Mouse (Mus musculus) right cerebral cortex, postnatal 4 days (tissue): Measurements from ENCODE around the gene Elf2.
"Not testable (repeated sequence)": the region's sequence is repeated elsewhere in the genome, so short reads cannot be mapped to it uniquely, and the experiment has no call there.

Experiments used
- DNase-seq: peaks from one replicate; pipeline ENCODE4 v3.0.0-alpha.2; 2022

Elf2 gene

DNA sequence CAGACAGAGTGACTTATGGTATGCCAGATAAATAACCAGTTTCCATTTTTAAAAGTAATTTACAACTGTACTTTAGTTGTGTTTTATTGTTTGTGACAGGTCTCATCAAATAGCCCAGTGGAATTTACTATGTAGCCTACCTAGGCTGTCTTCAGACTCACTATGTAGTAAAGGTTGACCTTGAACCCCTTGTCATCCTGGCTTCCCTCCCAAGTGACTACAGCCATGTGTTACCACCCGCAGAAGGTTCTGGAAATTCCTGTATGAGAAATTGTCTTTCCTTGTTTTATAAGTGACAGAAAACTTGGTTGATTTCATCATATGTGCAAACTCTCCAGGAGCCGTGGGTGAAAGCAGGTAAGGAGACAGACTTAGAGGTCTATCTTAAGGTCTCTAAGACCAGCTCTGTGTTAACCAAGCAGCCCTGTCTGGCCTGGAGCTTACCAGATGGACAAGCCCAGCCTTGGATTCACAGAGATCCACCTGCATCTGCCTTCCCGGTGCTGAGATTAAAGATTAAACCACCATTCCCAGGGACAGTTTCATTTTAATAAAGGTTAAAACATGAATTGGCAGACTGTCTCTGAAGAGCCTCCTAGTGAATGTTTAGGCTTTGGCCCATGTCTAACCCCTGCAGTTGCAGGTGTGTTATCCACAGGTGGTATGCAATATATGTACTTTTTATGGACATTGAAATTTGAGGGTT lies 108.1 kb downstream of the Elf2 start:
- DNase-seq, result no peak

DNA sequence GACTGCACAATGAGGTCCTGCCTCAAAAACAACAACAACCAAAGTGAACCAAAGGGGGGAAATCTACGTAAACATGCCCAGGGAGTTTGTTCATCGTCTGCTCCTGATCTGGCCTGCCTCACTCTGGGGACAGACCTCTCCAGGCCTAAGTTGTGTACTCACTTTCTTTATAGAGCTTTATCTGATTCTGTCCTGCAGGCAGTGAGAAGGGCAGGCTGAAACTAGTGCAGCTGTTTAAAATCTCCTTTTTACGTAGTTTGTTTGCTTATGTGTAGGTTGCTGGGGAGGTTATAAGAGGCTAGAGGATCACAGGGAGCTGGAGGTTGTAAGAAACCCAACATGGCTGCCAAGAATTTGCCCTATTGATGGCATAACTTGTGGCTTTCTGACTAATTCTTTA lies 109.0 kb downstream of the Elf2 start:
- DNase-seq, result no peak

DNA sequence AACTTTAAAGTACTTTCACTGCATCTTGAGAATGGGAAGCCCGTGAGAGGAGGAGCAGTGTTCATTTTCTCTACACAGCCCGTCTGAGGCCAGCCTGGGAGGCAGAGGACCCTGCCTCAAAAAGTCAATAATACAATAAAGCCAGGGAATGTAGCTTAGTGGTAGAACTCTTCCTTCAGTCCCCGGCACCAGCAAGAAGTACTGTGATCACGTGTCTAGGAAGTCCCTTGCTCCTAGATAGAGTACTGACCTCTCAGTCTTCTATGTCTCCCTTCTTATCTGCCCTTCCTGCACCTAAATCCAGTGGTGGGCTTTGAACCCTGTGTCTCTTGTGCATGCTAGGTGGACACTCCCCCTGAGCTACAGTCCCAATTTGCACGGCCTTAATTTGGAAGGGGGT lies 109.6 kb downstream of the Elf2 start:
- no peak for DNase-seq

DNA sequence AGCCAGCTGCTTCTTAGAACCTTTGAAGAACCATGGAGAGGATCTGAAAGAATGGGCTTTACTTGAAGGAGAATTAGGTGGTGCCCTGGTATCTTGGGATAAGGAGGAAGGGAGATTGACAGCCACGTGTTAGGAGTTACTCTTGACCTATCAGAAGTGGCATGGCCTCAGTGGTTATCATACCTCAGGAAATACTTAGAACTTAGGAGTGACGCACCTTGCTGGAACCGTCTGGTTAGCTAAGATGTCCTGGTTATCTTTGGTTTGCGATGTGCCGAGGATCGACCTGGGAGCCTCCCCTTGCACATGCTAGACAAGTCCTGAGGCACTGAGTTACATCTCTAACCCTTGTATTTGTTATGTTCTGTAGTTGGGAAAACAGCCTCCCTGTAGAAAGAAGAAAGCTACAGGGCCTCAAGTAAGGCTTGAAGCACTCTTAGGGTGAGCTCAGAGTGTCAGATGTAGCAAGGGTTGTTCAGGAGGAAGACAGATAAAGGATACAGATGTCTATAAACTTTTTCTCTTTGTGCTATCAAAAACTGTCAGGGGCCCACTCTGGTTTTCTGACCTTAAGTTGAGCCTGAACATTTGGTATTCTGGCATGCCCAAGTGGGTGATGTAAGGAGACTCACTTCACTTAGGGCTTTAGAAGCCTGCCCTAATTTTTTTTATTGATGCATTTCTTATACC lies 110.2 kb downstream of the Elf2 start:
- no peak for DNase-seq

DNA sequence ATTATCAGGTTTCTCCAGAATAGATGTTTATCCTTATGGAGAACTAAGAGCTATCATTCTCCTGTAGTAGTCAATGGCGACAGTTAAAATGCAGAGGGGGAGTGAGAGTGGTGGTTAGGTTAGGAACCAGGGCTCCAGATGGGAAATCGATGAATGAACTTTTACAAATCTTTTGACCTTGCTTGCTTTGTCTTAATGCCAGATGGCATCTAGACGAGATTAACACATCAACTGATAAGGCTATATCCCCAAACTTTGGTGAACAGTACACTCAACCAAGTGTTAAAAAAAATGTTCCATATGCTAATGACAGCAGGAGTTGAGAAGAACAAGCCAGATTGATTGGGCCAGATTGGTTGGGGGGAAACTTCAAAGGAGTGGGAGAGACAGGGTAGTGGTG lies 111.2 kb downstream of the Elf2 start:
- no peak for DNase-seq

DNA sequence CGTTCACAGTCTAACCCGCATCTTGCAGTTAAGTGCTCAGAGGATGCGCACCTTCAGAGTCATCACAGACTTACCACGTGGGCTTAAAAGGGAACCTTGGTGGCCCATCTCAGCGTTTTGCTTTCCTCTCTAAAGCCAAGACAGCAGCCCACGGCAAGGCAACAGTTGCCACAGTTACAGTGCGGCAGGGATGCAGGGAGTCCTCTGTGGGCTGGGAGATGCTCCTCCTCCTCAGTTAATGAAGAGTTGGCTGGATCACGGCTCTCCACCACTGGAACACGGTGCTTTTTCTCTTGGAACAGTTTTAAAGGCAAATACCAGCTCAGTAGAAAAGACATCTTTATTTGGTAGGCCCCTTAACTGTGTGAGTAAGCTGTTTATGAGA lies 111.7 kb downstream of the Elf2 start:
- DNase-seq, result no peak

DNA sequence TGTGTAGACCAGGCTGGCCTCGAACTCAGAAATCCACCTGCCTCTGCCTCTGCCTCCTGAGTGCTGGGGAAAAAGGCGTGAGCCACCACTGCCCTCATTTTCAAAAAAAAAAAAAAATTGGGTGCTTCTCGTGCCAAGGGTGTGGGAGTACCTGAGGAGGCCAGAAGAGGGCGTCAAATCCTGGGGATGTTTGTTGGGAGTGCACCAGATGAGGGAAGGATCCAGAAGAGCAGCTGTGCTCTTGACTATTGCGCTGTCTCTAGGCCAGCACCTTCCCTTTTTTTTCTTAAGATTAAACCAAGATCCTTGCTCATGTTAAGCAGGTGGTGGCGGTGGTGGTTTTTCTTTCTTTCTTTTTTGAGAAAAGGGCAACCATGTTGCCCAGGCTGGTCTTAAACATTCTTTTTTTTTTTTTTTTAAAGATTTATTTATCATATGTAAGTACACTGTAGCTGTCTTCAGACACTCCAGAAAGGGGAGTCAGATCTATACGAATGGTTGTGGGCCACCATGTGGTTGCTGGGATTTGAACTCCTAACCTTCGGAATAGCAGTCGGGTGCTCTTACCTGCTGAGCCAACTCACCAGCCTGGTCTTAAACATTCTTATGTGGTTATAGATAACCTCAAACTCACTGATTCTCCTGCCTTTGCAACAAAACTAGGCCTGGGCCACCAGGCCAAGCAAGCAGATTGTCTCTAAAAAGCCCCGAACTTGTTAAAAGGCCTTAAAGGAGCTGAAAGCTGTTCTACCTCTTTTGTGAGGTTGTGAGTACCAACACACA lies 112.2 kb downstream of the Elf2 start:
- DNase-seq, result peak; percentile 43

DNA sequence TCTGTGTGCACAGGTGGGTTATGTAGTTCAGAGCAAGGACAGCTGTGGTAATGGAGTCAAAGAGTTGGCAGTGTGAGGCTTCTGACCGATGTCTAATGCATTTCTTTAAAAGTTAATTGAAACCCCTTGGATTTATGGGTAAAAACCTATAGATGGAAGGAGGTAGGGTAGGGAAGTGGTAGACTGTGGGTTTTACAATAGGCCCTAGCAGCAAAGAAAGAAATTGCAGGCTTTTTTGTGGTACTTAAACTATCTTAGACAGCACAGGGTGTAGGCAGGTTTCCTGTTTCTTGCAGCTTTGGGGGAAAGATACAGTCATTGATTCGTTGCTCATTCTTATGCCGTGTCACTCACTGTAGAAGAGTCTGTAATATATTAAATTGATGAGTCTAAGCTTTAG lies 113.9 kb downstream of the Elf2 start:
- no peak for DNase-seq

DNA sequence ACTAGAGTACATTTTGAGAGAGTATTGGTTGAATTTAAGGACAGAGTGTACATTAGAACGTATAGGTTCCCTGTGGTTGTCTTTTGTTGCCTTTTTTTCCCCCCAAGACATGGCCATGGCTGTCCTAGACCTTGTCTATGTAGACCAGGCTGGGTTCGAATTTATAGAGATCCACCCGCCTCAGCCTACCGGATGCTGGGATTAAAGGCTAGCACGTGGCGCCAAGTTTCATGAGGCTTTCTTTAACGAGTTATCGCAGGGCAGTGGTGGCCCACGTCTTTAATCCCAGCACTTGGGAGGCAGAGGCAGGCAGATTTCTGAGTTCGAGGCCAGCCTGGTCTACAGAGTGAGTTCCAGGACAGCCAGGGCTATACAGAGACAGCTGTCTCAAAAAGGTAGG lies 114.5 kb downstream of the Elf2 start:
- DNase-seq, result no peak

DNA sequence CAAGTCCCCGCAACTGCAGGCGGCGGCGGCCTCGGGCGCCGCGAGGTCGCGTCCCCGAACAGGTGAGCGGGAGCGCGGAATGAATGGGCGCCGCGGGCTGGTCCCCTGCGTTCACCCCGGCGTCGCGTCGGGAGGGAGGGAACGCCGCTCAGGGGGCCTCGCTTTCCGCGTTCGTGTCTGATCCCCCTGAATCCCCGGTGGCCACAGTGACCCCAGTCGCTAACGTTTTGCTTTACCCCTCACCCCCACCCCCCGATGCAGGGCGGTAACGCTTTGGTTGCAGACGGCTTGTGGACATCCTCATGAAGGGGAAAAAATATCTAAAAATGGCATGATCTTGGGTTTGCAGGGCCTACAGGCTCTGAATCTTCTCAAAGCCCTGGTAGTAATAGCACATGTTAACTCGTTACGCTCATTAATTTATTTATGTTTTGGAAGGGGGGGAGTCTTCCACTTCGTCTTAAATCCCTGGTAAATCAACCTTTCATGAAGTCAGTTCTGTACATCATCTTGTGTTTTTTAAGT lies 115.2 kb downstream of the Elf2 start:
- DNase-seq, result no peak

DNA sequence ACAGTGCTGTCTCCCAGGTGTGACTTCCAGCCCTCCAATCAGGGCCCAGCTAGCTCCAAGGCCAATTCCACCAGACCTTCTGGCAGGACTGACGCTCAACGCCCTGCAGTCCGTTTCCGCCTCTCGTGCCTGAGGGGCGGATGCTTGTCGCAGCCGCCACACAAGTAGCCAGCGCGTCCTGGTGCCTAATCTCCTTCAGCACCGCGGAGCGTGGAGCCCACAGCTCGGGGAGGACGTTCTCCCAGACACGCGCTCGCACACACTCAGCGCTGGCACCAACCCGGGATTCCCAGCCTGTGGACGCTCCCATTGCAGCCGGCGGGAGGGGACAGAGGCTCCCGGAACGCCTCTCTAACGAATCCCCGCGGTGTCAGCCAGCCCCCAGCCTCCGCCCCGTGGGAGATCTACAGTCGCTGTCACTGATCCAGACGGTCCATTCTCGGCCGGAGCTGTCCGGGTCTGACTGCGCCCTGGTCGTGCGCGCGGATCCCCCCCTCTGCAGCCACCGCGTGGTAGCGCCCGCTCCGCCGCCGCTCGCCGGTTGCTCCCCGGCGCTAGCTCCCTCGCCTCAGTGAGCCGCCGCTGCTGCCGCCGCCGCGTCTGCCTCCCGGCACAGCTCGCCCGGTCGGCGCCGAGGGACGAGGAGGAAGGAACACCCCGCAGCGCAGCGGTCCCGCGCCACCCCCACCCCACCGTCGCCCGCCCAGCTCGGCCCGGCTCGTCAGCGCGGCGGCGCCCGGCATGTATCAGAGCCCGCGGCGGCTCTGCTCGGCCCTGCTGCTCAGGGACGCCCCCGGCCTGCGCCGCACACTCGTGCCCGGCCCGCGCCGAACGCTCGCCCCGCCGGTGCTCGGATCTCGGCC lies 115.9 kb downstream of the Elf2 start, which contains the start of gene Noct:
Gene Noct (plus strand): TSS at position 85 of the 863 bp plus-strand sequence.
- DNase-seq, result peak; percentile 89

DNA sequence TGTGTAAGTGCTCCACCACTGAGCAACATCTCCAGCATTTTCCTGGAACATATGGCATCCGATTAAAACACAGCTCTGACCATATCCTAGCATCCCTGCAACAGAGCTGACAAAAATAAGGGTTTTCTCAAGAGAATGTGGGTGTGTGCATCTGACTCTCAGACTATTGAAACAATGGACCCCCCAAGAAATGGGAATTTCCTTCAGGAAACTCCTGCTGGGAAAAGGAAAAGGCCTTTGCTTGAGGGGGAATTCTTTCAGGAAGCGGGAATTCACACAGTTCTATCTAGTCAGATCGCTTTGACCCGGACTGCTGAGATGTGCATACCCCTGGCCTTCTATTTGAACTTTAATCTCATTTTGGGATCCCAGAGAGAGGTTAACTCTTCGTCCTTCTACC lies 116.9 kb downstream of the Elf2 start:
- DNase-seq, result no peak

DNA sequence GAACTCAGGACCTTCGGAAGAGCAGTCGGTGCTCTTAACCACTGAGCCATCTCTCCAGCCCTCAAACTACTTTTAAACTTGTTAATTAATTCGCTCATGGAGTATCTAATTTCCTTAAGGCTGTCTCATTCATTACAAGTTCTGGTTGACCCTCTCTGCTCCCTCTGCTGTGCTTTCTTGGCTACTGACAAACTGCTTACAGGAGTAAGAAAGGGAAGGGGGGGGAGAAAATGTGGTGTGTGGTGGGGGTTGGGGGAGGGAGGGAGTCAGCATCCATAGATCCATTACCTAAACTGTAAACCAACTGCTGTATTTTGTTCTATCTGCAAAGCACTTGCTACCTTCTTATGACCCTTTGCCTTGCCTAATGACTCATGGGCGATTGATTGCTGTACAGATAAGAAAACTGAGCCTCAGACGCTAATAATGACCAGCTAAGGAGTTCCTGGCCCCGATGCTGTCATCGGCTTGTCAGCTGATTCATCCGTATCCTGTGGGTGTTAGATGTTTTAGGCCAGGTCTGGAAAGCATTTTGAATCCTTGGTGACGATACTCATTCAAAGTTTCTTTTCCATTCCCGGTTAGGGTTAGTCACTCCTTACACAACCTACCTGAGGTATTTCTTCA lies 117.5 kb downstream of the Elf2 start:
- no peak for DNase-seq

DNA sequence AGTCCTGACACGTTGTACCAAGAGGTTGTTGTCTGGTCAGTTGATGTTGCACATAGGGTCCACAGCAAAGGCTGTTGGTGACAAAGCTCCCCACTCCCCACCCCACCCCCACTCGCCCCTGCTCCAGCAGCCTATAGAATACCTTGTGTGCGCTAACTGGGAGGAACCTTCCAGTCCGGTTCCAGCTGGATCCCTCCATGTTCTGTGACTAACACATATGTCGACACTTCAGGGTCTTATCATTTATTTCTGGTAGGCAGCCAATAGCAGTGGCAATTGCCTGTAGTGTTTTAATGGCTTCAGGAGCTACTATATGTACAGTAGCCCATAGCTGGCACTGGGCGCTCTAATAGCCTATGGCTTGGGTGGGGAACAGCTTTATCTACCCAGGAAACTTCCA lies 118.2 kb downstream of the Elf2 start:
- DNase-seq, result no peak

DNA sequence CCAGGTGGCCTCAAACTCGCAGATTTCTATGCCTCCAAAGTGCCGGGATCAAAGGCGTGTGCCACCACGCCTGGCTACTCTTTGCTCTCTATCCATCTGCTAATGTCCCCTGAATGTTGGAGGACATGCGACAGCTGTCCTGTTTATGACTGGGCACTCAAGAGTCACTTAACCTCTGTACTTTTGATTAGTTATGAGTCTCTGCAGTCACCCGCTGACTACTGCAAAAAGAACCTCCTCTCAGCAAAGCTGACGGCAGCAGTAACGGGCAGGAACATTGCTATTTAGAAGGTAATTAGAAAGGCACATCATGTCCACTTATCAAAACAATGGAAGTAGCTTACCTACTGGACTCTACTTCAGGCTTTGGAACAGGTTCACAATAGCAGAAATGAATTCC lies 118.6 kb downstream of the Elf2 start:
- DNase-seq, result no peak

DNA sequence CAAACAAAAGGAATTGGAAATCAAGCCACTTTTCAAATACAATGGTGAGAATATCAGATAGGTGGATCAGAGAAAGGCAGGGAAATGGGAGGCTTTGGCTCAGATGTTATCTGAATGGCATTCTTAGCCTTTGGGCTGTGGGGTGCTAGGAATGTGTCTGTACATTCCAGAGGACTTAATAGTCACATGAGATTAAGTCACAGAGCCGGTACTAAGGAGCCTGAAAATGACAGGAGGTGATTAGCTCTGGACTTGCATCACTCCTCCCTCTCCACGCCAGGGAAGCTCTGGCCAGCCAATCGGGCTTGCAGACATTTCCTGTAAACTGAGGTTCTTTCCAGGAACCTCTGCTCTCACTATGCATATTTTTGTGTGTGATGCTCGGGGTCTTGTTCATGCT lies 119.6 kb downstream of the Elf2 start:
- no peak for DNase-seq

DNA sequence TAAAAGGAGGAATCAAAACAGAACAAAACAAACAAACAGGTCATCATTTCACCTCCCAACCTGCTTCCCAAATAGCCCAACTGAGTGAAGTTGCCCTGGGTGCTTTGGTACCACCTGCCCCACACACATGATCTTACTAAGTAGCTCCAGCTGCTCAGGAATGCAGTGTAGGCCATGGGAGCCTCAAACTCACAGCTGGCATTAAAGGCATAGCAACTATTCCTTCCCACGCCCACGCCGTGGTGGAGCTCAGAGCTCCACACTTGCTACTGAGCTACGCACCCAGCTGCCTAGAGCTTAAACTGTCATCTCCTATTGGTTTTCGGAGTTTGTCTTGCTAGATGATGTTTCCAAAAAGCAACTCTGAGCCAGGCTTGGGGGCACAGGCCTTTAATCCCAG lies 121.2 kb downstream of the Elf2 start:
- no peak for DNase-seq

DNA sequence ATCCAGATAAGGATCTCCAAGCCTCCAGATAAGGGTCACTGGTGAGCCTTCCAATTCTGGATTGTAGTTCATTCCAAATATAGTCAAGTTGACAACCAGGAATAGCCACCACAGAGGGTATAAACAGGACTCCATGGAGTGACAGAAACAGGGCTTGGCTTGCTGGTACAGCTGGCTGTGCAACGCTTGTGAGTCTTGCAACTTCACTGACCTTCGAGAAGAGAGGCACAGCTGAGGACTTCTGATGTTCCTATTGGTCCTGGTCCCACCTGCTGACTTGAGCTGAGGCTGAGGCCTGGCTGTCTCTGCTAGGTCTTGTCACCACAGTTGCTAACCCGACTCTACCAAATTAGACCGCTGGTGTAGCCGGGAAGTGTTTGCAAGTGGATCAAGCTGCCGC lies 122.1 kb downstream of the Elf2 start:
- not testable (repeated sequence) for DNase-seq

DNA sequence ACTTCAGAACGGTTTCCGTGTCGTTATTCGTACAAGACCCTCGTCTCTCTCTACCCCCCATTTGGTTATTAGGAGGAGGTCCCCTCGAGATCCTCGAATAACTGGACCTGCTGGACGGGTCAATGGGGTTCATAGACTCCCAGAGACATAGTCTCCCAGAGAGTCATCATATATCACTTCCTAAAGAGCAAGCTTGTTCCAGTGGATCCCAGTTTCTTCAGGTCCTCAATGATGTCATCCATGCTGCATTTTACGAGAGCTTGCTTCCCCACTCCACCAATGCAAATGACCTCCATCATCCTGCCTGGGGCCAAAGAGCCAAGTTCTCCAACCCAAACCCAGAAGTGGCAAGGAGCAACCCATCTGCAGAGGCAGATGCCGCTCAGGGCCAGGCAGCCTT lies 124.1 kb downstream of the Elf2 start:
- not testable (repeated sequence) for DNase-seq

DNA sequence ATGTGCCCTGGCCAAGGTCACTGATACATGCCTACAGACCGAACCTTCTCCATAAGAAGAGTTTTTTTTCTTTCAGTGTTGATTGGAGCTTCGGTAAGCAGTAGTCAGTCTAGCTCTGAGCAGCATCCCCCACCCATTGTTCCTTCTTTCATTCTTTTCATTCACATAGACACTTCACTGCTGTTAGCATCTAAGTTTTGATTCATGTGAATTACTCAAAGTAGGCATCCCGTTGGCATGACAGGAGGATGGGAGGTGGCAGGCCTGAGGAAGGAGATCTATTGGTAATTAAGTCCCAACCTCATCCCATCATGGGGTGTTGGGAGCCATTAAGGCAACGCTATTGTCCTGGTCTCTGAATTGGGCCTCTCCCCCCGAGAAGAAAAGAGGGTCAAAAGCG lies 124.8 kb downstream of the Elf2 start:
- DNase-seq, result no peak

DNA sequence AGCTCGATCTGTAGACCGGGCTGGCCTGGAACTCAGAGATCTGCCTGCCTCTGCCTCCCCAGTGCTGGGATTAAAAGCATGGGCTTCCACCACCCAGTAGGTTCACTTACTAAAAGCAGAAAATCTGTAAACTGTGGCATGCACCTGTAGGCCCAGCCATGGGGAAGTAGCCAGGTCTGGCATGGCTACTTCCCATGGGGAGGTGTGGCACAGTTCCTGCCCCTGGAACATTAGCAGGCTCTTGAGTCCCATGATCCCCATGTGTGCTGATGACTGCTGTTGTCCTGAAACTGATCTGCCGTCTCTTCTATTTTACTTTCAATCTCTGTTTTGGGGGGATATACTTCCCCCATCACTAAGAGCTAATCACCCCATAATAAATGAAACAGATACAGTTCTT lies 127.4 kb downstream of the Elf2 start:
- DNase-seq, result no peak

DNA sequence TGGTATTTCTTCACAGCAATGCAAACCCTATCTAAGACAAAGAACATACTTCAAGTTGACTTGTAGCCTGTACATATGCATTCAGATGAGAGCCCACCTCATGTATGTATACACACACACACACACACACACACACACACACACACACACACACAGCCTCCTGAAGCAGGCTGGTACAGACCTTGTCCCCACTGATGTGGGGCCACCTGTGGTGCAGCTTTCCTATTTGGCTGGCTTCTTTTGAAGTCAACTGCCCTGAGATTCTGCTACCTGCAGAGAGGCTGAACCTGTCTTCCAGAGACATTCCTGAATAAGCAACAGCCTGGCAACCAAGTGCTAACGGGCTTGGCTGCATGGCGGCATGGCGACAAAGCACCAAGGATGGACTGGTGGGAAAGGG lies 130.0 kb downstream of the Elf2 start:
- DNase-seq, result no peak
